Mouse (Mus musculus) layer of hippocampus, adult 2 months (tissue): ENCODE measurements around the gene Il1rl2. TPM values are rescaled to one million over a fixed set of nuclear protein-coding genes. Genes with fewer than 3 reads are reported as not detected.

Experiments
- DNase-seq, 2 experiments: peaks; one replicate each; pipeline ENCODE4 v3.0.0; 2022; ENCODE audit warnings: low spot score in 2 of 2
- H3K27ac ChIP-seq: fragments of 200-600 bp; 2 replicates; pipeline ENCODE4 v1.8.1; 2022
- H3K4me3 ChIP-seq: fragments of 200-600 bp; 2 replicates; pipeline ENCODE4 v1.8.1; 2022; ENCODE audit warnings: mild to moderate bottlenecking
- CTCF ChIP-seq: fragments of 200-600 bp; conservative IDR thresholded peaks from 2 replicates; pipeline ENCODE4 v1.8.1; 2022; ENCODE audit warnings: antibody characterized with exemption, mild to moderate bottlenecking, moderate library complexity
- total RNA-seq, 2 experiments: library from RNA; stranded (reverse); gene quantifications; 2 replicates each; pipeline ENCODE4 v1.2.3; 2021

Gene Il1rl2
- total RNA-seq, 2 experiments from 2014 or later, result 0.27 to 0.28 TPM

- no peak for TF ChIP-seq CTCF
- no peak for DNase-seq
- H3K27ac ChIP-seq, result no peak overlapping the region
- no peak overlapping the region for H3K4me3 ChIP-seq
Observed at GRCm38 (mm10) chr1:40330181-40330580, 5.8 kb downstream of the Il1rl2 start.

- Histone ChIP-seq H3K27ac (no peak overlapping the region), H3K4me3 (no peak overlapping the region)
- no peak for TF ChIP-seq CTCF
- no peak for DNase-seq
Observed at GRCm38 (mm10) chr1:40339346-40339745, 14.9 kb downstream of the Il1rl2 start.

GRCm38 (mm10) chr1:40340102-40340501, 15.7 kb downstream of the Il1rl2 start:
- no peak overlapping the region for H3K27ac ChIP-seq

GRCm38 (mm10) chr1:40352158-40352903, 27.9 kb downstream of the Il1rl2 start:
- TF ChIP-seq CTCF, result no peak
- H3K4me3 ChIP-seq, result no peak overlapping the region
- H3K27ac ChIP-seq, result no peak overlapping the region
- no peak for DNase-seq

More at GRCm38 (mm10) chr1:40340102-40340501, 15.7 kb downstream of the Il1rl2 start:
- H3K4me3 ChIP-seq, result no peak overlapping the region
- no peak for DNase-seq
- no peak for TF ChIP-seq CTCF

- Histone ChIP-seq H3K27ac (no peak overlapping the region), H3K4me3 (no peak overlapping the region)
- DNase-seq, result no peak
- no peak for TF ChIP-seq CTCF
Observed at GRCm38 (mm10) chr1:40352904-40353286, 28.5 kb downstream of the Il1rl2 start.

- DNase-seq, result no peak
Observed at GRCm38 (mm10) chr1:40354665-40355064, 30.3 kb downstream of the Il1rl2 start.

GRCm38 (mm10) chr1:40355431-40355843, 31.0 kb downstream of the Il1rl2 start:
- DNase-seq, result no peak
- H3K27ac ChIP-seq, result no peak overlapping the region
- TF ChIP-seq CTCF, result no peak
- H3K4me3 ChIP-seq, result no peak overlapping the region

More at GRCm38 (mm10) chr1:40354665-40355064, 30.3 kb downstream of the Il1rl2 start:
- Histone ChIP-seq H3K4me3 (no peak overlapping the region), H3K27ac (no peak overlapping the region)
- TF ChIP-seq CTCF, result no peak

- H3K4me3 ChIP-seq, result no peak overlapping the region
- no peak overlapping the region for H3K27ac ChIP-seq
- DNase-seq, result no peak
- TF ChIP-seq CTCF, result no peak
Observed at GRCm38 (mm10) chr1:40355904-40356521, 31.6 kb downstream of the Il1rl2 start.

- TF ChIP-seq CTCF, result no peak
- H3K27ac ChIP-seq, result no peak overlapping the region
- no peak overlapping the region for H3K4me3 ChIP-seq
- no peak for DNase-seq
Observed at GRCm38 (mm10) chr1:40357921-40358320, 33.5 kb downstream of the Il1rl2 start.

- no peak for TF ChIP-seq CTCF
- no peak for DNase-seq
- Histone ChIP-seq H3K4me3 (no peak overlapping the region), H3K27ac (no peak overlapping the region)
Observed at GRCm38 (mm10) chr1:40358351-40358750, 33.9 kb downstream of the Il1rl2 start.

- no peak for DNase-seq
Observed at GRCm38 (mm10) chr1:40358771-40359181, 34.4 kb downstream of the Il1rl2 start.

GRCm38 (mm10) chr1:40359731-40360130, 35.3 kb downstream of the Il1rl2 start:
- H3K4me3 ChIP-seq, result no peak overlapping the region
- H3K27ac ChIP-seq, result no peak overlapping the region
- DNase-seq, result no peak
- no peak for TF ChIP-seq CTCF

More at GRCm38 (mm10) chr1:40358771-40359181, 34.4 kb downstream of the Il1rl2 start:
- Histone ChIP-seq H3K27ac (no peak overlapping the region), H3K4me3 (no peak overlapping the region)
- TF ChIP-seq CTCF, result no peak

GRCm38 (mm10) chr1:40360969-40361368, 36.6 kb downstream of the Il1rl2 start:
- TF ChIP-seq CTCF, result no peak
- DNase-seq, result no peak

GRCm38 (mm10) chr1:40361596-40361995, 37.2 kb downstream of the Il1rl2 start:
- TF ChIP-seq CTCF, result no peak
- no peak for DNase-seq
- Histone ChIP-seq H3K27ac (no peak overlapping the region), H3K4me3 (no peak overlapping the region)

More at GRCm38 (mm10) chr1:40360969-40361368, 36.6 kb downstream of the Il1rl2 start:
- Histone ChIP-seq H3K4me3 (no peak overlapping the region), H3K27ac (no peak overlapping the region)
